Mouse (Mus musculus): ENCODE results near the gene Adamts1. TPM values are rescaled to one million over a fixed set of nuclear protein-coding genes. Genes with fewer than 3 reads are reported as not detected.

Gene Adamts1
- polyA plus RNA-seq, 1 experiment from 2014 or later: 77.6 TPM

DNA sequence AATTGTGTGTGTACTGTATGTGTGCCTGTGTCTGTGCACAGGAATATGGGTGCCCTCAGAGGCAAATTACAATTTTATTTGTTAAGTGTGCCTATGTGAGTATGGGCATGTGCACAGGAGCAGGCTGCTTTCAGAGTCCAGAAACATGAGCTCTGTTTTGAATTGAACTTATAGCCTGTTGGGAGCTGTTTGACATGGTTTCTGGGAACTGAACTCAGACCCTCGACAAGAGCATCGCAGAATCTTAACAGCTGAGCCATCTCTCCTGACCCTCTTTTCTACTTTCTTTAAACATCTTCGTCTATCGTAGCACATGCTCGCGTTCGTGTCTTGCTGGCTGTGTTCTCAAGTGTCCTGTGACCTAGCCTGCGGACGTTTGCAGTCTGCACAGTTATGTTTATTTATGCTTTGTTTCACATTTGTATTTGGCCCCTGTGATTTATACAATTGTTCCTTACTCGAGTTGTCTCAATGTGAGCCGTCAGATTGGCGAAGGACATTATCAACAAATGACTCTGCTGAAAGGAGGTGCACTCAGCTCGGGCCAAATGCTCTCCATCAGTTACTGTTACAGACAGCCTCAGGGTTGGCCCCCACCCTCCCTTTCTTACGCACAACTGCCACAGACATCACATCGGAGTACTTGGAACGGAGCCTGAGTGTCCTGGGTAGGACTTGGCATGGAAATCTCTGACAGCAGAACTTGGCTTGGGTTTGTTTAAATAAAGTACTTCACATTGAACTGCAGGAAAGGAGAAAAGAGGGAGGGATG lies 55.1 kb downstream of the Adamts1 start:
- Histone ChIP-seq H3K36me3 (ENCODE audit: control insufficient read depth, insufficient read depth, low read length) (no peaks in the 10 kb centered on the region), H3K9ac (ENCODE audit: low read length) (no peak overlapping the region), H3K4me1 (replicated peaks; ENCODE audit: control insufficient read depth, insufficient read depth, low read length) (peaks cover 14% of the 10 kb centered on the region), H3K27me3 (ENCODE audit: control insufficient read depth, insufficient read depth, low read depth, low read length) (no peaks in the 10 kb centered on the region), H3K4me3 (ENCODE audit: low read length) (no peak overlapping the region), H3K27ac (ENCODE audit: low read length) (peak overlapping the region; percentile 93), H3K4me2 (ENCODE audit: low read depth, low read length) (peak overlapping the region; percentile 29), H3K9me3 (ENCODE audit: control insufficient read depth, low read length) (no peaks in the 10 kb centered on the region)
- 9% methylated on average over 16 of the region's 16 CpGs for WGBS
- peak; percentile 97 for ATAC-seq (ENCODE audit: low read depth)

DNA sequence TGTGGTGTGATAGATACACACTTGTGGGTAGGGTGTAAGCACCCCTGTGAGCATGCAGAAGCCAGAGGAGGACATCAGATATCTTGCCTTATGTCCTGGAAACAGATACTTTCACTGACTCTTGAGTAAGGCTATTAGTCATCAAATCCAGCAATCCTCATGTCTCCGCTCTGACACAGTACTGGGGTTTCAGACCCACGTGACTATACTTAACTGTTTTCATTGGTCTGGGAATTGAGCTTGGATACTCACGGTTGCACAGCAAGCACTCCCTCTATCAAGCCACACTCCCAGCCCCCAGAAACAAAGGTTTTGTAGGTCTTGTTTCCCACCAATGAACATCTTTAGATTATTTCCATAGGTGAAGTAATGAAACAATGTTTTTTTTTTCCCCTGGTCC lies 56.5 kb downstream of the Adamts1 start:
- Histone ChIP-seq H3K9ac (ENCODE audit: low read length) (no peak overlapping the region), H3K4me1 (replicated peaks; ENCODE audit: control insufficient read depth, insufficient read depth, low read length) (peaks cover 14% of the 10 kb centered on the region), H3K4me3 (ENCODE audit: low read length) (no peak overlapping the region), H3K4me2 (ENCODE audit: low read depth, low read length) (no peak overlapping the region), H3K27ac (ENCODE audit: low read length) (peak overlapping the region; percentile 46; the same call in 1 of the 2 replicates), H3K27me3 (ENCODE audit: control insufficient read depth, insufficient read depth, low read depth, low read length) (no peaks in the 10 kb centered on the region), H3K36me3 (ENCODE audit: control insufficient read depth, insufficient read depth, low read length) (no peaks in the 10 kb centered on the region), H3K9me3 (ENCODE audit: control insufficient read depth, low read length) (no peaks in the 10 kb centered on the region)
- WGBS: 67% methylated on average over 3 of the region's 3 CpGs
- ATAC-seq (ENCODE audit: low read depth): no peak

Other genes starting within 250 kb of the Adamts1 start
- gene Cyyr1, start 249.7 kb downstream of the Adamts1 start, polyA plus RNA-seq (2015; fragmentation: Nextera tagmentation; extraction: Ambion mirVana): 19.0 and 19.3 TPM in 2 replicates
- gene Adamts5, start 98.7 kb upstream of the Adamts1 start, polyA plus RNA-seq (2015; fragmentation: Nextera tagmentation; extraction: Ambion mirVana): 3.8 TPM in 2 replicates